Mouse (Mus musculus) lung, adult 18-20 months (tissue): ENCODE results near the gene Ing1.
"Not testable (repeated sequence)": the region's sequence is repeated elsewhere in the genome, so short reads cannot be mapped to it uniquely, and the experiment has no call there.

Experiments
- DNase-seq, 2 experiments: peaks; one replicate each; pipeline ENCODE4 v3.0.0; 2022; ENCODE audit warnings: mixed read lengths in 2 of 2

Gene Ing1

DNA sequence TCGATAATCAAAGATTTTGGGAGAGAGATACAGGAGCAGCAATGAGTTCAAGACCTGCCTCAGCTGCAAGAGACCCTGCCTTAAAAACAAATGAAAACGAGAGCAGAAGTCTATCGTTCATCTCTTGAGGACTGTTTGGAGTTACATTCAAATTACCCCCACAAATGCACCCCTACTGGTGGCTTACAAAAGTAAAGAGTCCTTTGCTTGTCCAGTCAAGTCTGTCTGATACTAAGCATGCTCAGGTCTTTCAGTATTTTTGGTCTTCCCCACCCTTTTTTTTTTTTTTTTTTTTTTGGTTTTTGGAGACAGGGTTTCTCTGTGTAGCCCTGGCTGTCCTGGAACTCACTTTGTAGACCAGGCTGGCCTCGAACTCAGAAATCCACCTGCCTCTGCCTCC, 3.9 kb upstream of the Ing1 start:
- DNase-seq = not testable (repeated sequence)

DNA sequence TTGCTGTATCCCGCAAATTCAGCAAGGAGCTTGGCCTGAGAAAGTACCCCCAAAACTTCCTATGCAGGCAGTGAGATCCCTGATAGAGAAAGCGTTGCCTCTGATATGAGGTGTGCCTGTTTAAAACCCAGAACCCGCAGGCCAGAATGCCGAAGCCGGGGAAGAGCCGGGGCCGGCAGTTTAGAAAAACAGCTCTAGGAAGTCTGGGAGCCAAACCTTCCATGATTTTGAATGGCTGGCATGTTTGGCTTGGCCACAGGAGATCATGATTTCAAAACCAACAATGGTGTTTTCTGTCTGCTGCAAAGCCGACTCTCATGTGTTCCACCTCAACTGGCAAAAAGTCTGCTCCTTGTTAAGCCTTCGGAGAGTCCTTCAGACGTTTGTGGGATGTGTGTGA, 3.0 kb upstream of the Ing1 start:
- no peak for DNase-seq

DNA sequence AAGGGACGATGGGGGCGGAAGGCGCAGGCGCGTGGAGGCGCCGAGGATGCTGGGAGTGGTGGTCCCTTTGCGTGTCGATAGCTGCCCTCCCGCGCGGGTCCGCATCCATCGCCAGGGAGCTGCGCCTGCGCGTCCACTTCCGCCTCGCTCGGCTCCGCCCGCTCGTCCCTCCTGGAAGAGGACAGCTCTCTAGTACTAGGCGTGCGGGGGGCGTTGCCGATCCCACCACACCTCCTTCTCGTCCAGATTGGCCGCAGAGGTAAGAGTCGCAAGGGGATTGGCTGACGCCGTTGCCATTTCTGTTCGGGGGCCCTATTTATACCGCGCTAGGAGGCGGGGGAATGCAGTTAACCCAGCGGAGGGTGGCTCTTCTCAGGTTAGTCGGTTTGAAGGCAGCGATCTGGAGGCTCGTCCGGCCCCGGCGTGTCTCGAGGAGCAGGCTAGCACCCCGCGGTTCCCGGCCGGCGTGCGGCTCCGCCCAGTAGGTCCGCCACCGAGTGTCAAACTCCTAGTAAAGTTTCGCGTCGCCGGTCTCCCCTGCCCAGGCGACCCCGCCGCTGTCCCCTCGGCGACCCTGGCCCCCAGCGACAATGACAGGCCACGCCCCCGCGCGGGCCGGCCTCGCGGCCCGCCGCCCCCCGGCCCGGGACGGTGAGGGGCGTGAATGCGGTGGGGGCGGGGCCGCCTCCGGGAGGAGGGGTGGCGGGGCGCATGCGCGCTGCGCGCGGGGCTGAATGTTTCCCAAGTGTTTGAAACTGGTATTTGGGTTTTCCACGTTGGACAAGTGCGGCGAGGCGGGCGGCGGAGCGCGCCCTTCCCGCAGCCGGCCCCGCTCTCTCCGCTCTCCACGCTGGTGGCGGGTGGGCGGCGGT, 585 bp downstream of the Ing1 start:
- peak; percentile 100 for DNase-seq

DNA sequence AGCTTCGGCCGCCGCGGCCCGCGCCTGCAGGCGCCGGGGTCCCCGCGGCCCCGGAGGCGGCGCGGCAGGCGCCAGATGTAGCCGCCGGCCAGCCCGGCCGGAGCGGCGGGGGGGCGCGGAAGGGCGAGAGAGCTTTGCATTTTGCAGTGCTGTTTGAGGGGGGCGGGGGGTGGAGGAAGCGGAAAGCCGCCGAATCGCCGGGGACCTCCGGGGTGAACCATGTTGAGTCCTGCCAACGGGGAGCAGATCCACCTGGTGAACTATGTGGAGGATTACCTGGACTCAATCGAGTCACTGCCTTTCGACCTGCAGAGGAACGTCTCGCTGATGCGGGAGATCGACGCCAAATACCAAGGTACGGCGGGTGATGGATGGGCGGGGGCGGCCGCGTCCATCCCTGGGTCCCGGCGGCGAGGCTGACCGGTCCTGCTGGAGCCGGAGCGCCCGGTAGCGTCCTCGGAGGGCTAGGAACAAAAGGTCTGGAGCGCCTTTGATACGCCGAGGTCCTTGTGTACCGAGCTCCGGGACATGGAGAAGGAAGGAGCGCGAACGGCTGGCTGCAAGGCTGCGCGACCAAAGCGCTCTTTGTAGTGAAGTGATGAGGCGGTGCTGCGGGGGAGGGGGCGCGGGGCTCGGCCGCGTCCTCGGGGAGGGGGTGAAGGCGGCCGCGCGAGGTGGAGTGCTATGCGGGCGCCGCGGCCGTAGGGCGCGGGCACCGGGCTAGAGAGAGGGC, 1.5 kb downstream of the Ing1 start:
- peak; percentile 31 to 33 for DNase-seq

DNA sequence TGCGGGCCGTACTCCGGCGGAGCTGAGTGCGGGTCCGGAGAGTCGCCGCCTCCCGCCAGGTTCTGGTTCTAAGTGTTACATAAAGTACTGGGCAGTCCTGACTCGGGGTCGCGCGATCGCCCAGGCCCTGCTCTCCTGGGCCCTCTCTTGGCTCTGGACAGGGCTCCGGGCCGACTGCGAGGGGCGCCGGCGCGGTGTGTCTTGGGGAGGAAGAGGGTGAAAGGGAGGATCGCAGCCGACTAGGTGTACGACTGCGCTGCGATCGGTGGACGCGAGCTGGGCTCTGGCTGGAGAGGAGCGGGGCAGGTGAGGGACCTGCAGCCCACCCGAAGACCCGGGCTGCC, 2.0 kb downstream of the Ing1 start:
- peak in 1 of 2 experiments; percentile 50 for DNase-seq

DNA sequence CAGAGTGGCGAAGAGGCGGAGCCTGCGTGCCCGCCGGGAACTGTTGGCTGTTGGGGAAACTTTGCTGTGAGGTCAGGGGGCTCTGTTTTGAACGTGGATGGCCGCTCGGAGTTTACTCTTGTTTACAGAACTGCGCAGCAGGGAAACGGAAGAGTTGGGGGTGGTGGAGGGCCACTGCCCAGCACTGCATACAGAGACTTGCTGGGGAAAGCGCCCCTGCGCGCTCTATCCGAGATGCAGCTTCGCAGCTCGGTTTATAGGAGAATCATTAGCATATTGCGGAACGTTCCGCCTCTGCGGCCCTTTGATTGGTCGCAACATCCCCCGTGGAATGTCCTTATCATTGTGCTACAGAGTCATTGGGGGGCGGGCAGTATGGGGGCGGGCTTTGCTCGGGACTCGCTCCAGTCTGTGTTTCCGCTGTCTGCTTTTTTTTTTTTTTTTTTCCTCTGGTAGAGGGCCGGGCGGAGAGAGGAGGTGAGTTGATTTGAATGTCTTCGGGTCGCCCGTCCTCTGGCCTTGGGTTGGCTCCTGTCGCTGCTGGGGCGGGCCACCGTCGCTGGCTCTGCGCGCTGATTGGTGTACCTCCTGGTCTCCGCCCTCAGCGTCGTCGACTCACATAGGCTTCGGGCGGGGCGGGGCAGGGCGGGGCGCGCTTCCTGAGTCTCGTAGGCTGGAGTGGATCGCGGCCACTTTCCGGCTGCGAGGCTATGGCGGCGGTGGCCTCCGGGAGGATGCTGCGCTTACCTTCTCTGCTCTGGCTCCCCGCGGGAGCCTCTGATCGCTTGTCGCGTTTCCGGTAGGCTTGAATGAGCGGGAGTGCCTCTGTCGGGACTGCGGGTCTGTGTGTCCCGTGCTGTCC, 2.6 kb downstream of the Ing1 start:
- peak; percentile 98 to 99 for DNase-seq

DNA sequence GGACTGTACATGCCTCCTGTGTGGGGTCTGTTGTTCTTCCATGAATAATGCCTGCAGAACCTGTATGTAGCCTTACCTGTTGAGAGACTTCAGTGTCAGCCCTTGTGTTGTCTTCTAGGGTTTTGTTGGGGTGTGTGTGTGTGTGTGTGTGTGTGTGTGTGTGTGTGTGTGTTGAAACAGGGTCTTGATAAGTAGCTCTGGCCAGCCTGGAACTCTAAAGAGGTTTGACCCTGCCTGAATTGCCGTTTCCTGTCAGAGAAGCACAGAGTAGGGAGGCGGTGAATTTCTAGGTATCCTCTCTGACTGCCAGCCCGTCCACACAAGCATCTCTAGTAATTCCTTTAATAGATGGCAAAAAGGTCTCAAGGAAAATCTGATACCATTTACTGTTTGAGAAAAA, 4.1 kb downstream of the Ing1 start:
- no peak for DNase-seq

DNA sequence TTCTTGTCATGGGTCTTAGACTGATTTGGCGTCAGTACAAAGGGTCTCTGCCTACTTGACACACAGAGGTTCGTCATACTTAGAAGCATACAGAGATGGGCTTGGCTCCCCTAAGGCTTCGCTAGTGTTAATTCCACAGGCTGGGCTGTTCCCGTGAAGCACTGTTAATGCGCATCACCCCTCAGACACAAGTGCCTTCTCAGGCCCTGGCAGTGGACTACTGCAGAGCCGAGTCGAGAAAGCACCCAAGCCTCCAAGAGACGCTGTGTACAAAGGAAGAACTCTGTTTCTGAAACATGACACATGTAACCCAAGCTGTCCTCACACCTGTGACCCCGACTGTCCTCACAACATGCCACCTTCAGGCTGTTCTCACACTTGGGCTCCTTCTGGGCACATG, 4.8 kb downstream of the Ing1 start:
- DNase-seq = no peak

DNA sequence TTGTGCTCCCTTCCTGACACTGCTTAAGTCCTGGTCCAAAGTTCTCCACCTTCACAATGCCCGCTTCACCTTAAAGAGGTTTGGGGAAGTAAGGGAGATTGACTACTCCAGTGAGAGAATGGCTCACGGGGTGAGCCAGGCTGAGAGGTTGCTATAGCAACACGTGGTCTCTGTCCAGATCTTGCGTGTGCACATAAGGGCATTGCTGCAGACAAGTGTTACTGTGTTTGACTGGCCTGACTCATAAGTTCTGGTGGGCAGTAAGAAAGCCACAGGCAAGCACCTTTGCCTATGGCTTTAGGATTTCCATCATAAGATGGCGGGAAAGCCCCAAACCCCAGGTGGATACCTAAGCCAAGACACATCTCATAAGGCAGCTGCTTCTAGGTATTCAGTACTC, 8.9 kb downstream of the Ing1 start:
- no peak for DNase-seq

DNA sequence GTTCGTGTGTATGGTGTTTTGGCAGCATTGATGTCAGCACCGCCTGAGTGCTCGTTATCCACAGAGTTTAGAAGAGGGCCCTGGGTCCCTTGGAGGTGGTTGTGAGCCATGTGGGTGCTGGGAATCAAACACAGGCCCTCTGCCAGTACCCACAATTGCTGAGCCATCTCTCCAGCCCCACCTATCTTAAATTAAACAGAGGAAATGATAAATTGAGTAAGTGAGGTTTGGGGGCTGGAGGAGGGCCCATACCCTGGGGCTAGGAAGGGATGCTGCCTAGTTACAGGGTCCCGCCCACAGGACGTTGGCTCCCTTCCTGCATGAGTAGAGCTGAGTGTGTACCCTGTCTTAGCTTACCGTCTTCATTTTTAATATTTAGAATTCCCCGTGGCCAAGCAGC, 9.3 kb downstream of the Ing1 start:
- DNase-seq = no peak

DNA sequence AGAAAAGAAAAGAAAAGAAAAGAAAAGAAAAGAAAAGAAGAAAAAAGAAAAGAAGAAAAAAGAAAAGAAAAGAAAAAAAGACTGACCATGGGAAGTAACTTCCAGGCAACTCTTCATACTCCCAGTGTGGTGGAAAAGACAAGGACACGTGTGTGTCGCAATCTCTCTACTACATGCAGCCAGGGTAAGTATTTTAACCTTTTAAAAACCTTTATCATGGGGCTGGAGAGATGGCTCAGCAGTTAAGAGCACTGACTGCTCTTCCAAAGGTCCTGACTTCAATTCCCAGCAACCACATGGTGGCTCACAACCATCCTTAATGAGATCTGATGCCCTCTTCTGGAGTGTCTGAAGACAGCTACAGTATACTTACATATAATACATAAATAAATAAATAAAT, 12.8 kb downstream of the Ing1 start:
- DNase-seq = not testable (repeated sequence)

DNA sequence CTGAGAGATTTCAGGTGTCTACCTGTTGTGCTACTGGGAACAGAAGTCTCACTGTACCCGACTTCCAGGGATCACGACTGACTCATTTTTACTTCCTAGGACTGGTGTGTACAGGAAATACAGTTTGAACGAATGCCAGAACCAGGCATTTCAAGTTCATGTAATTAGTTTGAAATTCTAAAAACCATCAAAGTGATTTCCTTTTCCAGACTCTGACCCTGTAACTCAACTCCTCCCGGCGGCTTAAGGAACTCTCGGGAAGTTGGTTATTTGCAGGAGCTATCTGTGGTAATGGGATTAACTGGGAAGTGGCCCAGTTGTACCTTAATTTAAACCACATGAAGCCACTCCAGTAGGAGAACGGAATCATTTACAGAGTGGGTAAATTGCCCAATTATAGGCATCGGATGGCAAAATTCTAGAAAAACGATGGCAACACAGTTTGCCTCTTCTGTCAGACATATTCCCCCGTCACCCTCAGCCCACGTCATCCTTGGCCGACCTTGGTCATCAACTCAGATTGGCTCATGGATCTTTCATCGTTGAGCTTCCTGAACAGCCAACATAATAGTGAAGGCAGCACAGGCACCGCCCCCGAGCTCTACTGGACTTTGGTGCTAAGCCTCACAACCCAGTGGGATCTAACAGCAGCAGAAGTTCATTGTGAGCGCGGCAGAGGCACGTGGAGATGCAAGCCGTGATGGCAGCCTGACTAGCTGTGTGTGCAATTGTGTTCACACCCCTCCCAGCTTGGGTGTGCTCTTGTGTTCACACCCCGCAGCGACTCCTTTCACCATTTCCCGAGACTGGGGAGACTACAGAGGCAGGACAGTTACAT, 14.1 kb downstream of the Ing1 start:
- DNase-seq = no peak

DNA sequence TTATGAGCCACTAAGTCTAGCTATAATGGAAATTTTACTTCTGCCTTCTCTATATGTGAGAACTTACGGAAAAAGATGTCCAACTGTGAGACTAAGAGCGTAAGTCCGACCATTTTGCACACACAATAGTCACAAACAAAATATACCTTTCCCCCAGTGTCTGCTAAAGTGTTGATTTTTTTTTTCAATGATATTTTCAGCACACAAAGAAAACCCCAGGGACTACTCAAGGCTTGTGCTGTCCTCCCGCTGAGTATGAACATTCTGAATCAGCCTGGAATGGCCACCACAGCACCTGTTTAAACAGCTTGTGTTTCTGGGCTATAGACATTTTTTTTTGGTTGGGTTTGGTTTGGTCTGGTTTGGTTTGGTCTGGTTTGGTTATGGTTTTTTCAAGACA, 15.4 kb downstream of the Ing1 start:
- no peak for DNase-seq

DNA sequence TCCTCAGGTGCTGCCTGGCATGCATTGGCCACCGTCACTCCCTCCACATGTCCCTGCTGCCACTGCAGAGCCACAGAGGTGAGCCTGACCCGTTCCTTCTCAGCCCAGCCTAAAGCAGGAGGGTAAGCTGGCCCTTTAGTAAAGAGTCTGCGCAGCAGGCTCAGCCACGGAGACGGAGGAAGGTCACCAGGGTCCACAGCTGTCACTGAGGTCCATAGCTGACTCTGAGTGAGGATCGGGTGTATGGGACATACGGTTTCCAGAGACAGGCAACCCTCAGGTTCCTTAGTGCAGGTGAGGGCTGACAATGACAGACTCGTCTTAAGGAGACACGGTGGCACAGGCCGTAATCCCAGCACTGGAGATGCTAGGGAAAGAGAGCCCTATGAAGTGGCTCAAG, 16.6 kb downstream of the Ing1 start:
- DNase-seq = no peak

DNA sequence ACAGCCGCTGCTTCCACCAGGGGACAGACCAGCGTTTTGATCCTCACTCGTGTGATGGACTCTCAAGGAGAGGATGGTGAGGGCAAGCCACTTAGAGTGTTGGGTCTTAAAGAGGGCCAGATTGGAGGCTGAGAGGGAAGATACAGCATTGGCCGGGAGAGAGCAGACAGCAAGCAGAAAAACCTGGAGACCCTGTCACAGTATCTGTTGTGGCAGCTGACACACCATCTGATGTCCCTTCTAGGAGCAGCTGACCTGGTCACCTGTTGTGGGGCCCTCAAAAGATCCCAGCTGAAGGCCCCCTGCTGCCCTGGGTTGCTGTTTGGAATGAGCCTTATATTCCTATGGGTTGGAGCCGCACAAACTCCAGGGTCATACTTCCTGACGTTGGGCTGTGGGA, 17.1 kb downstream of the Ing1 start:
- DNase-seq = no peak

DNA sequence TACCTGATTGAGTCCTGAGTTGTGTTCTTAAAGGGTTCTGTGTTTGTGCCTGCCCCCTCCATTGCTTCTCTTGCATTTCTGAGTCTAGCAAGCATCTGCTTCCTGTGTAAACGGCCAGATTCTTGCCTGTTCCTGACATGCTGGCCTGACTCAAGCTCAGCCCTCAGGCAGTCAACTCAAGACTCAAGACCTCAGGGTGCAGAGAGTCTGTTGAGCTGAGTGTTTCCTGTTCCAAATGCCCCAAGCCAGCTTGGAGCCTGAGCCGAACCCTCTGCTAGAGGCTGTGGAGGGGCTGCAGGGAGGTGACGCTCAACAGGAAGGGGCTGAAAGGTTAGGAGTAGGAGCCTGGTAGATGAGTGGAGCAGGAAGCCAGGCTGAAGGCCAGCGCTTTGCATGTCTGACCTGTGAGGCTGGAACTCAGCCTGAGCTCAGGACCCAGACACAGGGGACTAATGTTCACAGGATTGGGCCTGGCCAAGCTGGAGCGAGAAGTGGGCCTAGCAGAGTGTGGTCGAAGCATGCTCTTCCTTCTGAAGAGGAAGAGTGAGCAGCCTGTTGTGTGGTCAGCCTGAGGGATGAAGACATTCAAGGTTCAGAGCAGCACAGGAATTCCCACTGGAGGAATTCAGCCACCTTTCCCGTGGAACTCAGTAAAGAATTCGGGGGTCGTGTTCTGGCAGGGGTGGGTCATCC, 19.7 kb downstream of the Ing1 start:
- DNase-seq = no peak

DNA sequence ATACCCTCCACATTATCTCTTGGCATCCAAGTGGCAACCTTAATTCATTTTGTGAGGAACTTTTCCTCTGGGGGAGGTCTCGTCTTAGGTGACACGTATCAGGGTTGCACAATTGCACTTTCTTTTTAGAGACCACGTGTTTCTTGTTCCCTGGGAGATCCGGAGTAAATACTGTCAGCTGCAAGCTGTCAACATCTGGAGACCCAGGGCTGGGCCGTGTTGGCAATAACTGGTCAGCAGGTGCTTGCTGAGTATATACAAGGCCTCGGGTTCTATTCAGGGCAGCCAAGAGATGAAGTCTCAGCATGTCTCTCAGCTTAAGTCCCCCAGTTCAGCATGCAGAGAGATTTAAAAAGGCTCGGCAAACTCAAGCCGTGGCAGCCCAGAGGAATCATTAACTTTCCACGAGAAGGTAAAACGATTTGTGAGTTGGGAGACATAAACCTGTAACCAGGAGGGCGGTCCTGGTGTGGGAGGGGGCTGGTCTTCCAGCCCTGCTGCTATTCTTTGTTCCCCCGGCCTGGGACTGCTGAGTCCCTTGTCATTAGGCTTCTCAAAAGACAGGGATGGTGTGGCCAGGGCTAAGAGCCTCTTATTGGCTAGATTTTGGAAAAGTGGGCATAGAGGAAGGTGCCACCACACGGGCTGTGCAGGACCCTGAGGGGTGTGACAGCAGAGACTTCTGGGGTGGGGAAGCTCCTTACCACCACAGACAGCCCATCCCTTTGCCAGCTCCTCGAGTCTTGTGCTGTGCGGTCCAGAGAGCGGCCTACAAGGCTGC, 20.4 kb downstream of the Ing1 start:
- DNase-seq = peak; percentile 26 to 48

DNA sequence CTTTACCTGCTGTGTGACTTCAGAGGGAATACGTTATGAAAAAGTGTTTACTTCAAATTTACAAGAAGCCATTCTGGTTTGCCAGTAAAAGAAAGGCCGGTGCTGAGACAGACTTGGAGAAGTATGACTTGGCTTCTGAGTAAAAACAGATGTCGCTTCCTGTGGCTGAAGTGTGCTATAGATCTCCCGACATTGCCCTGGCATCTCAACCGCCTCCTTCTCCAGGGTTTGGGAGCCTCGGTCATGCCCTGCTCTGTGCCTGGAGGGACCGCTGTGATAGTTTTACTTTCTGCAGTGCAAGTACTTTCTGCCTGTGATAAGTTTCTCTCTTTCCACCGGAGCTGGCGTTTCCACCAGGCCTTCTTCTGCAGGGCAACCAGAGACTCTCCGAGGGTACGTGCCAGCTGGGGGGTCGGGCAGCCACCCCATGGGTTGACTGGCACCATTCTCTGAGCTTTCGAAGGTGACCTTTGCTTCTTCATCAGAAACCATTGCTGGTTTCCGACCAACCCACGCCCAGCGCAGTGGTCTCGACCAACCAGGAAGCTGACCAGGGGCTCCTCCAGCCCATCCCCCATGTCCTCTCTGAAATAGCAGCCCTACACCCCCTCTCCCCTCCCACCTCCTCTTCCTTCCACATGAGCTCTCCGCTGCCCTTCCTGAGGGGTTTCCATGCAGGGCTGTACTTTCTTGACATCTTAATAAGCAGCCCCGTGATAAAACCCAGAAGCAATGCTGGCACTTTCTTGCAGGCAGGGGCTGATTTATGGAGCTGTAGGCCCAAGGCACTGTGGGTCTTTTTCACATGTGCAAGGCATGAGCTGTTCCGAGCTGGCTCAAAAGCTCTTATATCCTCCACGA, 30.4 kb downstream of the Ing1 start:
- DNase-seq = no peak

DNA sequence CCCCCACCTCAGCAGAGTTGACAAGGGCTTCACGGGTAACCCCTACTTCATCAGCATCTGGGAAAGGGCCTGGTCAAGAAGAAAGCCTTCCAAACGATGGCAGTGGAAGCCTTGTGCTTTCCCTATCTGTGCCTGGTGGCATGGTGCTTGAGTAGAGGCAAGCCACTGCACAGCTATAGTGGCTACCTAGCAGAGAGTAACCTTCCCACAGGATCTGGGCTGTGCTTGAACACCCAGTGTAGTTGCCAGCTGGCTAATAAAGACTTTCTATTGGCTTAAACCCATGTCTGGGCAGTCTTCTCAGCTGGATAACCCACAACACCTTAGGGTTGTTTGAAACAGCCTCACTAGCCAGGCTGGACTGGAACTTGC, 31.0 kb downstream of the Ing1 start:
- DNase-seq = no peak

DNA sequence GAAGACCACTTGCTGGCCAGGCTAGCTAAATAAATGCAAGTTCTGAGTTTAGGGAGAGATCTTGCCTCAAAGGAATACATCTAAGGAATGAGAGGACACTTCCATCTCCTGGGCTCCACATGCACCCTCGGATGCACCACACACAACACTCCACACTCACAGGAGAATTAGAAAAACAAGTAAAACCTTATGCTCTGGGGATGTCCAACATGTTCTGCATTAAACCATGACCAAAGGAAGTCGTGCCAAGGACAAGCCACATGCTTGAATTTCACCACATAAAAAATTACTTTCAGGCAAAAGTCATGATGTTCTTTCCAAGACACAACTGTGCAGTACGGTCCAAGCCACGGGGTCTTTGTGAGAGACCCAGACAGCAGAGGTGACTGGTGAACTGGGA, 36.5 kb downstream of the Ing1 start:
- DNase-seq = no peak
